Mouse (Mus musculus): ENCODE results near the gene Mpp6. TPM values are rescaled to one million over a fixed set of nuclear protein-coding genes. Genes with fewer than 3 reads are reported as not detected.

Gene Mpp6
- polyA plus RNA-seq, 1 experiment: not detected

- H3K4me1 ChIP-seq (ENCODE audit: control insufficient read depth, insufficient read depth, low read length): no peaks in the 10 kb centered on the region
- TF ChIP-seq CTCF (IDR thresholded peaks at IDR 0.05; ENCODE audit: insufficient read depth, low read depth, low read length): no peak
- no peak for TF ChIP-seq POLR2A (IDR thresholded peaks at IDR 0.05; ENCODE audit: insufficient read depth, low read depth, low read length)
- 92% methylated on average over 2 of the region's 2 CpGs for WGBS
- no peak overlapping the region for H3K4me3 ChIP-seq (ENCODE audit: insufficient read depth, low read depth, low read length)
- H3K27ac ChIP-seq (ENCODE audit: insufficient read depth, low read depth, low read length): no peak overlapping the region
These were observed 16.3 kb downstream of the Mpp6 start for GRCm38 (mm10) chr6:50126331-50126730.

GRCm38 (mm10) chr6:50127536-50127935, 17.5 kb downstream of the Mpp6 start:
- no peak for TF ChIP-seq POLR2A (IDR thresholded peaks at IDR 0.05; ENCODE audit: insufficient read depth, low read depth, low read length)
- TF ChIP-seq CTCF (IDR thresholded peaks at IDR 0.05; ENCODE audit: insufficient read depth, low read depth, low read length): no peak
- H3K27ac ChIP-seq (ENCODE audit: insufficient read depth, low read depth, low read length): no peak overlapping the region
- no peaks in the 10 kb centered on the region for H3K4me1 ChIP-seq (ENCODE audit: control insufficient read depth, insufficient read depth, low read length)
- WGBS: 94% methylated on average over 6 of the region's 6 CpGs
- H3K4me3 ChIP-seq (ENCODE audit: insufficient read depth, low read depth, low read length): no peak overlapping the region

GRCm38 (mm10) chr6:50137651-50138050, 27.6 kb downstream of the Mpp6 start:
- TF ChIP-seq CTCF (IDR thresholded peaks at IDR 0.05; ENCODE audit: insufficient read depth, low read depth, low read length) (no peak), POLR2A (IDR thresholded peaks at IDR 0.05; ENCODE audit: insufficient read depth, low read depth, low read length) (no peak)
- 95% methylated on average over 3 of the region's 3 CpGs for WGBS
- Histone ChIP-seq H3K4me1 (ENCODE audit: control insufficient read depth, insufficient read depth, low read length) (no peaks in the 10 kb centered on the region), H3K4me3 (ENCODE audit: insufficient read depth, low read depth, low read length) (no peak overlapping the region), H3K27ac (ENCODE audit: insufficient read depth, low read depth, low read length) (no peak overlapping the region)

DNA sequence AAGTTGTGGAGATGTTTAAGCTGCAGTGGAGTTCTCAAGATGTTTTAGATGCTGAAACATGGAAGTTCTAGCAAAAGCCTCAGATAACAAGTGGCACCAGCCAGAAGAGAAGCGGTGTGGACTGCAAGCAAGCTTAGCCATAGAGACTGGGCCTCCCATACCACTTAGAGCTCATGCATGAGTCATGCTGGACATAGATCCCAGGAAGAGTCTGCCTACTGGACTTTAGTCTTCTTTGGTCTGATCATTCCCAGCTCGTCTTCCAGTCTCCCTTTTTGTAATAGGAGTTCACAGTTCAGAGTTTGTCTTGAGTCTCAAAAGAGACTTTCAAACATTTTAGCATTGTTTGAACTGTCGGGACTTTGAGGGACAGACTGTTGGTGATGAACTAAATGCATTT, 29.5 kb downstream of the Mpp6 start:
- 82% methylated on average over 3 of the region's 3 CpGs for WGBS
- no peak for TF ChIP-seq CTCF (IDR thresholded peaks at IDR 0.05; ENCODE audit: insufficient read depth, low read depth, low read length)
- TF ChIP-seq POLR2A (IDR thresholded peaks at IDR 0.05; ENCODE audit: insufficient read depth, low read depth, low read length): no peak
- Histone ChIP-seq H3K27ac (ENCODE audit: insufficient read depth, low read depth, low read length) (no peak overlapping the region), H3K4me3 (ENCODE audit: insufficient read depth, low read depth, low read length) (no peak overlapping the region), H3K4me1 (ENCODE audit: control insufficient read depth, insufficient read depth, low read length) (no peaks in the 10 kb centered on the region)

GRCm38 (mm10) chr6:50146158-50146557, 36.1 kb downstream of the Mpp6 start:
- TF ChIP-seq POLR2A (IDR thresholded peaks at IDR 0.05; ENCODE audit: insufficient read depth, low read depth, low read length): no peak
- TF ChIP-seq CTCF (IDR thresholded peaks at IDR 0.05; ENCODE audit: insufficient read depth, low read depth, low read length): no peak

DNA sequence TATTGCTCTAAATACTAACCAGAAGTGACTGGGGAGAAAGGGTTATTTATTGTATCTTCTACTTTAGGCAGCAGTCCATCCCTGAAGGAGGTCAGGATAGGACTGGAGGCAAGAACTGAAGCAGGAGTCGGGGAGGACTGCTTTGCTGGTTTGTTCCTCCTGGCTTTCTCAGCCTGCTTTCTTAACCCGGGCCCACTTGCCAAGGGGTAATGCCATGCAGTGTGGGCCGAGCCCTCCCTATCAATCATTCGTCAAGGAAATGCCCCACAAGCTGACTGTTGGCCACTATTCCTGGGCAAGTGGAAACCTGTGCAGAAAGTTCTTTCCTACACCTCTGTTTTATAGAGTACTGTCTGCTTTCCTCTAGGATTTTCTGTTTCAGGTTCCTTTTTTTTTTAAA, 39.3 kb downstream of the Mpp6 start:
- Histone ChIP-seq H3K4me3 (ENCODE audit: insufficient read depth, low read depth, low read length) (no peak overlapping the region), H3K27ac (ENCODE audit: insufficient read depth, low read depth, low read length) (no peak overlapping the region), H3K4me1 (ENCODE audit: control insufficient read depth, insufficient read depth, low read length) (no peaks in the 10 kb centered on the region)
- 80% methylated on average over 4 of the region's 4 CpGs for WGBS
- TF ChIP-seq POLR2A (IDR thresholded peaks at IDR 0.05; ENCODE audit: insufficient read depth, low read depth, low read length) (no peak), CTCF (IDR thresholded peaks at IDR 0.05; ENCODE audit: insufficient read depth, low read depth, low read length) (no peak)

More at GRCm38 (mm10) chr6:50146158-50146557, 36.1 kb downstream of the Mpp6 start:
- Histone ChIP-seq H3K27ac (ENCODE audit: insufficient read depth, low read depth, low read length) (no peak overlapping the region), H3K4me3 (ENCODE audit: insufficient read depth, low read depth, low read length) (no peak overlapping the region), H3K4me1 (ENCODE audit: control insufficient read depth, insufficient read depth, low read length) (no peaks in the 10 kb centered on the region)

- Histone ChIP-seq H3K4me1 (ENCODE audit: control insufficient read depth, insufficient read depth, low read length) (no peaks in the 10 kb centered on the region), H3K4me3 (ENCODE audit: insufficient read depth, low read depth, low read length) (no peak overlapping the region), H3K27ac (ENCODE audit: insufficient read depth, low read depth, low read length) (no peak overlapping the region)
- TF ChIP-seq CTCF (IDR thresholded peaks at IDR 0.05; ENCODE audit: insufficient read depth, low read depth, low read length) (no peak), POLR2A (IDR thresholded peaks at IDR 0.05; ENCODE audit: insufficient read depth, low read depth, low read length) (no peak)
- 64% methylated on average over 6 of the region's 6 CpGs for WGBS
These were observed 49.8 kb downstream of the Mpp6 start for GRCm38 (mm10) chr6:50159842-50160241.

DNA sequence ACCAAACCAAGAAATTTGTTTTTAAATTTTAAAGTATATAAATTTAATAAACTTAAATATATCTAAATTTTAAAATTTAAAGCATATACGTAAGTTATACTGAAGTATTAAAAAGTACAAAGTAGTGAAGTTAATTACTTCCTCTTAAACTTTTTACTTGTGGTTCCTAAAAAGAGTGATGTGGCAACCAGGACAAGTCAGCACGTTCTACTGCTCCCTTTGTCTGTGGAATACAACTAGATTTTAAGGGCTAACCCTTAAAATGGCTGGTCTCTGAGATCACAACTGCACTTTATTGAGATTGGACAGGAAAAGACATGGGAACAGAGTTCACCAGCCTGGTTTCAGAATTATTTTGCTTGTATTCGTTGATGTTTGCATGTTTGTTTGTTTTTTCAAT, 53.0 kb downstream of the Mpp6 start:
- H3K27ac ChIP-seq (ENCODE audit: insufficient read depth, low read depth, low read length): no peak overlapping the region
- no peak for TF ChIP-seq CTCF (IDR thresholded peaks at IDR 0.05; ENCODE audit: insufficient read depth, low read depth, low read length)
- no peak for TF ChIP-seq POLR2A (IDR thresholded peaks at IDR 0.05; ENCODE audit: insufficient read depth, low read depth, low read length)
- no peaks in the 10 kb centered on the region for H3K4me1 ChIP-seq (ENCODE audit: control insufficient read depth, insufficient read depth, low read length)
- WGBS: 89% methylated on average over 3 of the region's 3 CpGs
- H3K4me3 ChIP-seq (ENCODE audit: insufficient read depth, low read depth, low read length): no peak overlapping the region

GRCm38 (mm10) chr6:50168821-50169220, 58.8 kb downstream of the Mpp6 start:
- H3K27ac ChIP-seq (ENCODE audit: insufficient read depth, low read depth, low read length): no peak overlapping the region
- H3K4me3 ChIP-seq (ENCODE audit: insufficient read depth, low read depth, low read length): no peak overlapping the region
- 89% methylated on average over 4 of the region's 4 CpGs for WGBS
- TF ChIP-seq CTCF (IDR thresholded peaks at IDR 0.05; ENCODE audit: insufficient read depth, low read depth, low read length): no peak
- no peak for TF ChIP-seq POLR2A (IDR thresholded peaks at IDR 0.05; ENCODE audit: insufficient read depth, low read depth, low read length)
- H3K4me1 ChIP-seq (ENCODE audit: control insufficient read depth, insufficient read depth, low read length): no peaks in the 10 kb centered on the region

GRCm38 (mm10) chr6:50169771-50170170, 59.7 kb downstream of the Mpp6 start:
- no peak overlapping the region for H3K27ac ChIP-seq (ENCODE audit: insufficient read depth, low read depth, low read length)
- no peak for TF ChIP-seq CTCF (IDR thresholded peaks at IDR 0.05; ENCODE audit: insufficient read depth, low read depth, low read length)
- no peak for TF ChIP-seq POLR2A (IDR thresholded peaks at IDR 0.05; ENCODE audit: insufficient read depth, low read depth, low read length)

More at GRCm38 (mm10) chr6:50169771-50170170, 59.7 kb downstream of the Mpp6 start:
- no peaks in the 10 kb centered on the region for H3K4me1 ChIP-seq (ENCODE audit: control insufficient read depth, insufficient read depth, low read length)
- no peak overlapping the region for H3K4me3 ChIP-seq (ENCODE audit: insufficient read depth, low read depth, low read length)
